Mouse (Mus musculus): ENCODE measurements at regions not wholly inside any gene's neighbourhood (a gene's known extent, or its start where the extent isn't known, plus 50 kb on each side); places are given as distances from the start of the nearest gene placed in this dataset.

DNA sequence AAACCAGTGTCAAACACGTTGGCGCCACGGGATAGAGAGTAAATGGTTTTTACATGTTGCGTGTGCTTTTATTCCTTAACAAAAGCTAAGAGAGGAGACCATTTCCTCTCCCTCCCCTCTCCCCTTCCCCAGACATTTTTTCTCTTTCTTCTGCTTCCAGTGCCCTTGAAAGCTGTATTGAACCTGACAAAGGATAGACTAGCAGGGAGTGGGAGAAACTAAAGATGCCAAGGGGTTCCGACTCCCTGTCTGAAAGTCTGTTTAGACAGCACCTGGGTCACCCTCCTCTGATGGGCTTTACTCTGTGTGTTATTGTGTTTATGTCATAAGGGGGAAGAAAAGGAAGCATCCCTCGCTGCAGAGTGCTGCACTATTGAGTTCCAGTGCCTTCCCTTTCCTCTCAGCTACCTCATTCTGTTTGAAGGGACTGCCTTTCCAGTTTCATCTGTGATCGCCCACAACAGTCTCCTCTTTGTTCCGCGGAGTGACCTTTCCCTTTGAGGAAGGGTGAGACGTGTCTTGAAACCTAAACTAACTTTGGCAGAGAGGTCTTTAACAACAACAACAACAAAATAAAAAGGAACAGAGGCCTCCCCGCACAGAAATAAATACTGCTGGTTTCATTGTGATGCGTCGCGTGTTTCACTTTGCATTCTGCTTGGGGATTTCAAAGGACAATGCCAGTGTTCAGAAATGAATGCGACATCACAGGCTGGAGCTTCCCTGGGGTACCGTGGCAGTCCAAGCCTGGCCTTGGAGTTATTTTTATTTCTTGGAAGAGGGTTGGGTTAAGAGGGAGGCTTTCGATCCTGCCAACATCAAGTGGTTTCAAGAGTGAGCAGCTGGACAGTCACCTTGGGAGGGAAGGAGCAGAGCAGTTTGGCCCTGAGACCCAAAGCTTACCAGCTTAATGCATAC, 262.7 kb upstream of the Gcfc2 start:
- H3K36me3 ChIP-seq (ENCODE audit: control insufficient read depth, insufficient read depth, low read length) = no peaks in the 10 kb centered on the region
- peak overlapping the region; percentile 81 for H3K27ac ChIP-seq (replicated peaks; ENCODE audit: low read depth, low read length)
- ATAC-seq (ENCODE audit: low FRiP score, low TSS enrichment) (peak; percentile 60), DNase-seq (peak; percentile 74)
- peaks cover 11% of the 10 kb centered on the region; the same call in 1 of the 2 replicates for H3K4me1 ChIP-seq (ENCODE audit: control insufficient read depth, insufficient read depth, low read length)
- peak overlapping the region; percentile 38 for H3K4me2 ChIP-seq (ENCODE audit: low read length)
- 20% methylated on average over 17 of the region's 17 CpGs for WGBS
- H3K27me3 ChIP-seq (ENCODE audit: control insufficient read depth, insufficient read depth, low read length) = no peaks in the 10 kb centered on the region
- H3K9ac ChIP-seq (replicated peaks; ENCODE audit: low read length) = no peak overlapping the region; the same call in 1 of the 2 replicates
- no peak overlapping the region for H3K4me3 ChIP-seq (replicated peaks; ENCODE audit: low read depth, low read length)
- no peaks in the 10 kb centered on the region for H3K9me3 ChIP-seq (ENCODE audit: control insufficient read depth, low read length)

DNA sequence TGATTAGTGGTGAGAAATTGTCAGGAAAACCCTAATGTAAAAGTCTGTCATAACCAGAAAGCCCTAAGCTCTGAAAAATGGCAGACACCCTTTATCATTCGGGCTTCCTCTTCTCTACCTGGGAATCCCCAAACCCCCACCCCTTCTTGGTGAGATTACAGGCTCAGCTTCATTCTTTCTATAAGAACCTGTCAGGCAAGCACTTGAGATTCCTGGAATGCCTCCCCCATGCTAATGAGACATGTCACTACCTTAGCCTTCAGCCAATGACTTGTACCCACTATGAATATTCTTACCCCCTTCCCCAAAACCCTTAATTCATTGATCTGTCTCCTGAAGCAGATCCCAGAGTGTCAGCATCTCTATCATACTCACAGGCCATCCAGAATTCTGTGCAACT, 254.5 kb upstream of the Gcfc2 start:
- Histone ChIP-seq H3K9me3 (ENCODE audit: control insufficient read depth, low read length) (no peaks in the 10 kb centered on the region), H3K36me3 (ENCODE audit: control insufficient read depth, insufficient read depth, low read length) (no peaks in the 10 kb centered on the region), H3K27ac (replicated peaks; ENCODE audit: low read depth, low read length) (no peak overlapping the region), H3K27me3 (ENCODE audit: control insufficient read depth, insufficient read depth, low read length) (no peaks in the 10 kb centered on the region), H3K9ac (replicated peaks; ENCODE audit: low read length) (no peak overlapping the region), H3K4me1 (ENCODE audit: control insufficient read depth, insufficient read depth, low read length) (no peaks in the 10 kb centered on the region), H3K4me2 (ENCODE audit: low read length) (no peak overlapping the region), H3K4me3 (replicated peaks; ENCODE audit: low read depth, low read length) (no peak overlapping the region)
- WGBS = 80% methylated on average over 1 of the region's 1 CpGs
- DNase-seq = no peak
- no peak for ATAC-seq (ENCODE audit: low FRiP score, low TSS enrichment)

DNA sequence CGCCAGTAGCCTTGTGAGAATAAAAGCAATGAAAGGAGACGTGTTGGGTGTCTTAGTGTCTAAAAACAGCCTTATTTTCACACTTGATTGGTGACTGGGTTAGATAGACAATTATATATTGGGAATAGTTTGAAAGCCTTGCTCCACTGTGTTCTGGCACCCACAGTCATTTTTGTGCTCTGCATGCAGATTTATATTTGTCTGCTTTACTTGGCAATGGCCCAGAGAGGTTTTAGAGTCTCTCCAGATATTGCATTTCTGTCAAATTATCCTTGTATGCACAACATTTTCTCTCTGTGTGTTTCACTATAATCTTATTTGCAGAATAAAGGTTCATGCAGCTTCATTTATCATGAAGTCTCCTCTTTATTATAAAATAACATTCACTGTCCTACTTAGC, 250.2 kb upstream of the Gcfc2 start:
- Histone ChIP-seq H3K27ac (replicated peaks; ENCODE audit: low read depth, low read length) (no peak overlapping the region), H3K4me1 (ENCODE audit: control insufficient read depth, insufficient read depth, low read length) (no peaks in the 10 kb centered on the region), H3K9me3 (ENCODE audit: control insufficient read depth, low read length) (no peaks in the 10 kb centered on the region), H3K4me3 (replicated peaks; ENCODE audit: low read depth, low read length) (no peak overlapping the region), H3K36me3 (ENCODE audit: control insufficient read depth, insufficient read depth, low read length) (no peaks in the 10 kb centered on the region), H3K27me3 (ENCODE audit: control insufficient read depth, insufficient read depth, low read length) (no peaks in the 10 kb centered on the region), H3K9ac (replicated peaks; ENCODE audit: low read length) (no peak overlapping the region), H3K4me2 (ENCODE audit: low read length) (no peak overlapping the region)
- WGBS = 67% methylated on average over 2 of the region's 2 CpGs
- ATAC-seq (ENCODE audit: low FRiP score, low TSS enrichment) (no peak), DNase-seq (peak; percentile 27)

DNA sequence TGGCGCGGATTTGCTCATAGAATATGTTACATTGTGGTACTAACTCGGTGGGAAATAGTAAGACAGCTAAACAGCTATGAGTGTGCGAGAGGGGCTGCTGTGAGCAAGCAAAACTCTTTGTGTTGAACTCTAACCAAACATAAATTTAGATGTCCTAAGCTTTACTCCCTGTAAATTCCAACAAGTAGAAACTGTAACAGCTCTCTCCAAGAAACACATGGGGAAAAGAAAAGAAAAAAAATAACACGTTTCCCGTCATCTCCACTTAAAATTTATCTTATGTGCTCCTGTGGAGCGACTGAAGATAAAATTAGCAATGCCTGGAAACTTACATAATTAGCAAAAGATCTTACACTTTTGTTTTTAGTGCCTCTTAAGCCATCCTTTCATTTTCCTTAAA, 226.2 kb upstream of the Gcfc2 start:
- no peaks in the 10 kb centered on the region for H3K4me1 ChIP-seq (ENCODE audit: control insufficient read depth, insufficient read depth, low read length)
- no peaks in the 10 kb centered on the region for H3K36me3 ChIP-seq (ENCODE audit: control insufficient read depth, insufficient read depth, low read length)
- no peaks in the 10 kb centered on the region for H3K27me3 ChIP-seq (ENCODE audit: control insufficient read depth, insufficient read depth, low read length)
- H3K9me3 ChIP-seq (ENCODE audit: control insufficient read depth, low read length) = no peaks in the 10 kb centered on the region
- DNase-seq (no peak), ATAC-seq (ENCODE audit: low FRiP score, low TSS enrichment) (no peak)
- WGBS = 90% methylated on average over 7 of the region's 7 CpGs
- no peak overlapping the region for H3K9ac ChIP-seq (replicated peaks; ENCODE audit: low read length)
- no peak overlapping the region for H3K4me2 ChIP-seq (ENCODE audit: low read length)
- no peak overlapping the region for H3K4me3 ChIP-seq (replicated peaks; ENCODE audit: low read depth, low read length)
- no peak overlapping the region for H3K27ac ChIP-seq (replicated peaks; ENCODE audit: low read depth, low read length)

DNA sequence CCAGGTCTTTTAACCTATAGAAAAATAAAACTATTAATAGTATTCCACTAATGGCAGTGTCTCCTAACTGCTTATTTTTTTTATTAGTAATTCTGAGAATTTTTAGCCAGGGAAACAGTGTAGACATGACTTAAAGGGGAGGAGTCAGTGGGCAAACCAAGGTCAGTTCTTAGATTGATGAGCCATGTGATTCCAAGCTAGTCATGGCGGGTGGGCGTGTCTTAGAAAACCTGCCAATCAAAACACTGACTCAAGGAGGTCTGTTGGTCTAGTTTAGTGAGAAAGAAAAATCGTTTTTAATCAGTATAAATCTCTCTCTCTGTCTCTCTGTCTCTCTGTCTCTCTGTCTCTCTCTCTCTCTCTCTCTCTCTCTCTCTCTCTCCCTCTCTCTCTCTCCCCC, 225.3 kb upstream of the Gcfc2 start:
- H3K27ac ChIP-seq (replicated peaks; ENCODE audit: low read depth, low read length) = no peak overlapping the region

DNA sequence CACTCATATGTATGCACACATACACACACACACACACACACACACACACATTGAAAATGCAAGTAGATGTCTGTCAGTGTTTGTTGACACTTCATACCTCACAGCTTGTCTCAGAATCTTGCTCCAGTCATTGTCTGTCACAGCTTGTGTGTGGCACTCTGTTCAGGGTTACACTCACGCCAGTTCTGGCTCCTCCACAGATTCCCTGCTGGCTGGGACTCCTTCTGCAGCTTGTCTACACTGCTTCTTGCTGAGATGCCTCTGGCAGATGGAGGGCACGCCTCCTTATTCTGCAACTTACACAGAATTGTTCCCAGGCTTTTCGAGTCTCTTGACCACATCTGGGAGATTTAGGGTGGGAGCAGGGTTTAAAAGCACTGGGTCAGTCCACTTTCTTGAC, 208.6 kb upstream of the Gcfc2 start:
- DNase-seq (no peak), ATAC-seq (ENCODE audit: low FRiP score, low TSS enrichment) (no peak)
- no peaks in the 10 kb centered on the region for H3K36me3 ChIP-seq (ENCODE audit: control insufficient read depth, insufficient read depth, low read length)
- WGBS = 63% methylated on average over 3 of the region's 3 CpGs
- H3K27me3 ChIP-seq (ENCODE audit: control insufficient read depth, insufficient read depth, low read length) = no peaks in the 10 kb centered on the region
- H3K27ac ChIP-seq (replicated peaks; ENCODE audit: low read depth, low read length) = no peak overlapping the region
- no peak overlapping the region for H3K9ac ChIP-seq (replicated peaks; ENCODE audit: low read length)
- H3K4me2 ChIP-seq (ENCODE audit: low read length) = no peak overlapping the region
- no peak overlapping the region for H3K4me3 ChIP-seq (replicated peaks; ENCODE audit: low read depth, low read length)
- H3K9me3 ChIP-seq (ENCODE audit: control insufficient read depth, low read length) = no peaks in the 10 kb centered on the region
- no peaks in the 10 kb centered on the region for H3K4me1 ChIP-seq (ENCODE audit: control insufficient read depth, insufficient read depth, low read length)

More for the DNA sequence above, 225.3 kb upstream of the Gcfc2 start:
- H3K4me3 ChIP-seq (replicated peaks; ENCODE audit: low read depth, low read length) = no peak overlapping the region
- no peak for ATAC-seq (ENCODE audit: low FRiP score, low TSS enrichment)
- no peaks in the 10 kb centered on the region for H3K36me3 ChIP-seq (ENCODE audit: control insufficient read depth, insufficient read depth, low read length)
- no peaks in the 10 kb centered on the region for H3K4me1 ChIP-seq (ENCODE audit: control insufficient read depth, insufficient read depth, low read length)
- no peak overlapping the region for H3K9ac ChIP-seq (replicated peaks; ENCODE audit: low read length)
- H3K9me3 ChIP-seq (ENCODE audit: control insufficient read depth, low read length) = no peaks in the 10 kb centered on the region
- H3K27me3 ChIP-seq (ENCODE audit: control insufficient read depth, insufficient read depth, low read length) = no peaks in the 10 kb centered on the region
- WGBS = 90% methylated on average over 3 of the region's 3 CpGs
- H3K4me2 ChIP-seq (ENCODE audit: low read length) = no peak overlapping the region
- no peak for DNase-seq

DNA sequence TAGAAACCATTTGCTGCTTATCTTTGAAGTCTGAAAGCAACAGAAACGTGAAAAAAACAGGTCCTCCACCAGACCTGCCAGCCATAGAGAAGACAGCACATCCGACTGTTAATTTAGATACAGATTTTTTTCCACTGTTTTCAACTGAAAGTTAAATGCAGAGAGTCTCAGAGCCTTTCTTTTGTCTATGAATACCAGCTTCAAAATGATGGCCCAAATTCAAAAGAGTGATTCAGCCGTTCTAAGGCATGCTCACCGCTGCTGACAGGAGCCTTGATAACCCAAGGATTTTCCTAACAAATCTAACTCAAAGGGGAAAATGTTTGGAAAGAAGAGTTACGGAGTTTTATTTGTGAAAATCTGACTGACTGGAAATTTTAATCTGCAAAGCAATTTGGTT, 207.1 kb upstream of the Gcfc2 start:
- no peak overlapping the region for H3K4me3 ChIP-seq (replicated peaks; ENCODE audit: low read depth, low read length)
- no peak for ATAC-seq (ENCODE audit: low FRiP score, low TSS enrichment)
- no peak for DNase-seq
- H3K9me3 ChIP-seq (ENCODE audit: control insufficient read depth, low read length) = no peaks in the 10 kb centered on the region
- H3K4me1 ChIP-seq (ENCODE audit: control insufficient read depth, insufficient read depth, low read length) = no peaks in the 10 kb centered on the region
- no peak overlapping the region for H3K9ac ChIP-seq (replicated peaks; ENCODE audit: low read length)
- WGBS = 66% methylated on average over 5 of the region's 5 CpGs
- no peak overlapping the region for H3K27ac ChIP-seq (replicated peaks; ENCODE audit: low read depth, low read length)
- H3K36me3 ChIP-seq (ENCODE audit: control insufficient read depth, insufficient read depth, low read length) = no peaks in the 10 kb centered on the region
- no peaks in the 10 kb centered on the region for H3K27me3 ChIP-seq (ENCODE audit: control insufficient read depth, insufficient read depth, low read length)
- no peak overlapping the region for H3K4me2 ChIP-seq (ENCODE audit: low read length)

DNA sequence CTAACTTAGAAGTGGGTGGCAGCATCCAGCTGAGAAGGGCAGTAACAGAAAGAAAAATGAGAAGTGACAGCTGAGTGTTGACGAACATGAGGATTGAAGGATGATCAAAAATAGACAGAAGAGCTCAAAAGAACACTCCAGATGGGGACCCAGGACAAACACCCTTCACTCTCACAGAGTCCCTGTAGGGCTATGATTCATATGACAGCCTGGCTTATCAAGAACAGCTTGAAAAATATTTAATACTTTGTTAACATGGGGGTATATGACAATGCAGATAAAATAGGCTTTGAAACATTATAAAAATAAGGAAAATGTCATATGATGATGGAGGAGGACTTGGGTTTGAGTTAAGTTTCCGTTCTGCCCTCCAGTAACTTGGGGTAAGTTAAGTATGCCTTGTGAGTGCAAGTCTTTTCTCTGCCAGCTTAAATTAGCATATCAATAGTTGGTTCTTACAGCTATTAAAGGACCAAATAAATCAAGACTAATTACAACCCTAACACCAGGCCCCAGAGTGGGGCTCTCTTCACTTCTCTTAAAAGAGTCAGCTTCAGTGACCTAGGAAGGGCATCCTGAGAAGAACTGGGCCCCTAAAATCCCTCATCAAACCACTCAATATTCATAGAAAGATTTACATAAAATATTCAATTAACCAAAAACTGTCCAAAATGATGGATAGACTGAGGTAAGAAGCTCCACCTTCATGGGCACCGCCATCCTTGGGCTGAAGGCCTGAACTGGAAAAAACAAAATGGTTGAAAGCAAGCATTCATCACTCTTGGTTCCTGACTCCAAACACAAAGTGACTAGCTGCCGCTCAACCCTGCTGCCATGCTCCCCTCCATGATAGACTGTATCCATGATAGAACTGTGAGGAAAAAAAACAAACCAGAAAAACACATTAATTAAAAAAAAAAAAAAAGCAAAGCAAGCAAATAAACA, 198.6 kb upstream of the Gcfc2 start:
- Histone ChIP-seq H3K4me3 (replicated peaks; ENCODE audit: low read depth, low read length) (no peak overlapping the region), H3K4me2 (ENCODE audit: low read length) (no peak overlapping the region), H3K27ac (replicated peaks; ENCODE audit: low read depth, low read length) (no peak overlapping the region), H3K36me3 (ENCODE audit: control insufficient read depth, insufficient read depth, low read length) (no peaks in the 10 kb centered on the region), H3K27me3 (ENCODE audit: control insufficient read depth, insufficient read depth, low read length) (no peaks in the 10 kb centered on the region), H3K9ac (replicated peaks; ENCODE audit: low read length) (no peak overlapping the region), H3K9me3 (ENCODE audit: control insufficient read depth, low read length) (no peaks in the 10 kb centered on the region), H3K4me1 (ENCODE audit: control insufficient read depth, insufficient read depth, low read length) (no peaks in the 10 kb centered on the region)
- DNase-seq (peak; percentile 13), ATAC-seq (ENCODE audit: low FRiP score, low TSS enrichment) (no peak)
- WGBS = 75% methylated on average over 4 of the region's 4 CpGs
